Mouse (Mus musculus) left cerebral cortex, postnatal 10 days (tissue): Measurements from ENCODE around the gene Ercc5. TPM values are rescaled to one million over a fixed set of nuclear protein-coding genes. Genes with fewer than 3 reads are reported as not detected.

Experiments used
- DNase-seq, 2 experiments: peaks; one replicate each; pipeline ENCODE4 v3.0.0; 2021 to 2022; ENCODE audit warnings: low spot score in 2 of 2, mixed read lengths in 1 of 2; ENCODE audit errors: extremely low spot score in 1 of 2
- intact Hi-C: fragments of 180-260 bp; cut with DNase I; formaldehyde crosslinking; loops from one replicate; pipeline ENCODE4 v1.15.1; 2025
- total RNA-seq, 2 experiments: library from RNA; stranded (reverse); gene quantifications; 2 replicates each; pipeline ENCODE4 v1.2.3; 2021

Gene Ercc5
- total RNA-seq, 2 experiments from 2014 or later: 21.1 to 21.3 TPM

DNA sequence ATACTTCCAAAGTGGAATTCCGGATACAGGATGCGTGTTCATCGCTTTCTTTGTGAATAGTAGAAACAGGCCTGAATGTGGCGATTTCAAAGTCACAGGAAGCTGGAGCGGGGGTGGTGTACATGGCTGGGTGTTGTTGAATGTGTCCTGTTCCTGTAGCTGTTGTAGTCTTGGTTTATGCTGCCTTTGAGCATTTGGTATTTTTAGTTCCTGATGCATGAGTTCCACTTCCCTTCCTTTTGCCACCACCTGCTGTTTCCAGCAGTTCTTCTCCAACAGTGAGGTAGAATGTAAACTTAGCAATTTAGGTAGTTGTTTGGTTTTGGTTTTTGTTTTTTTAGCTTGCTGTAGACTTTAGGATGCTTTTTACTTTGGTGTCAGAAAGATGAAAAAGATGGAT is 14.8 kb downstream of the Ercc5 start:
- intact Hi-C loops: no loop called here

DNA sequence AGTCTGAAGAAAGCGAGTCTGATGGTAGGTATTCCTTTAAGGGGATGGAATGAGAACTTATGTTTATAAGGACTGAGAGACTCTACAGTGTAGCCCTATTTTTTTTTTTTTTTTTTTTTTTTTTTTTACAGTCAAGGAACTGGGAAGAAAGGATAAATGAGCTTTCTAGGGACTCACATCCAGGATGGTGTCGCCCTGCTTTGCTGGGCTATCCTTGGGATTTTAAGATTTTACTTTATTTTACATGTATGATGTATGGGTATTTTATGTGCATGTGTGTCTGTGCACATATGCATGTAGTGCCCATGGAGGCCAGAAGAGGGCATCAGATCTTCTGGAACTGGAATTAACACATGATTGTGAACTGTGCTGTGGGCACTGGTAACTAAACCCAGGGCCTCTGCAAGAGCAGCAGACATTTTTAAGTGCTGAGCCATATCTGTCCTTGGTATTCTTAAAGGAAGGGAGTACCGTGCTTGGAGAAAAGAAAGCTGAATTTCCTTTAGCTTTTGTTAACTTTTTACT is 20.4 kb downstream of the Ercc5 start:
- DNase-seq: no peak
- intact Hi-C loops: no loop called here

More for the DNA sequence above, 14.8 kb downstream of the Ercc5 start:
- DNase-seq: no peak

DNA sequence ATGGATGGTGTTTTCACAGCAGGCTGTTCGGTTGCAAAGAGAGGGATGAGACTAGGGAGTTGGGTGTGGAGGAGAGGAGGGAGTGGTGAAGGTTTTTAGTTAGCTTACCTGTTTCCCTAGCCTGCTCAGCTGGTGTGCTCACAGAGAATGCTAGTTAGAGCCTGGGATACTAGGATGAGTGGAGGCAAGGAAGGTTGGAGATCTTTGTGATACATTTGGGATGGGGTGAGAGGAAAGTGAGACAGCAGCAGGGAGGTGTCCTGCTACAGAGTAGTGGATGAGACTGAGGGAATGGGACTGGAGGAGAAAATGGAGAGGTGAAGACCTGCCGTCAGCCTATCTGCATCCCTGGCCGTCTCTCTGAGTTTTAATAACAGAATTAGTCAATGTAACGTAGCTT is 25.1 kb downstream of the Ercc5 start:
- no peak for DNase-seq
- intact Hi-C loops: no loop called here

DNA sequence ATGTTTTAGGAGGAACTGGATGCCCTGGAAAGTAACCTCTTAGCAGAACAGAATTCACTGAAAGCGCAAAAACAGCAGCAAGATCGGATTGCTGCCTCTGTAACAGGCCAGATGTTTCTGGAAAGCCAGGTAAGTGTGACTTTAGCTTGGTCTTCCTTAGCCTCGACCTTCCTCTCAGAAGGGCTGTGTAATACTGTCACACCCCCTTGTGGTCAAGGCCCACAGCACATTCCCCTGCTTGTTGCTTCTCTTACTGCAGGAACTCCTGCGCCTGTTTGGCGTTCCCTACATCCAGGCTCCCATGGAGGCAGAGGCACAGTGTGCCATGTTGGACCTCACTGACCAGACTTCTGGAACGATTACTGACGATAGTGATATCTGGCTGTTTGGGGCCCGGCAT is 26.4 kb downstream of the Ercc5 start:
- intact Hi-C loops: no loop called here
- no peak for DNase-seq

DNA sequence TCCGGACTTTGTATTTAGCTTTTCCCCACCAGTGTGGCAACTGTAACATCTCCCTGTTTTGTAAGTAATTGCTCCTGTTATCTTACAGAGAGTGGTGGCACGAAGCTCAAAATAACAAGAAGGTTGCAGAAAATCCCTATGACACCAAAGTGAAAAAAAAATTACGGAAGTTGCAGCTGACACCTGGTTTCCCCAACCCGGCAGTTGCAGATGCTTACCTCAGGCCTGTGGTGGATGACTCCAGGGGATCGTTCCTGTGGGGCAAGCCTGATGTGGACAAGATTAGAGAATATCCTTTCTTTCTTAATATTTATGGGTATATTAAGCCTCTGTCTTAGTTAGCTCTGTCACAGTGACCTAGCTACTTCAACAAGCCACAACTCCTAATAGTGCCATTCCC is 30.5 kb downstream of the Ercc5 start:
- no peak for DNase-seq
- intact Hi-C loops: no loop called here

DNA sequence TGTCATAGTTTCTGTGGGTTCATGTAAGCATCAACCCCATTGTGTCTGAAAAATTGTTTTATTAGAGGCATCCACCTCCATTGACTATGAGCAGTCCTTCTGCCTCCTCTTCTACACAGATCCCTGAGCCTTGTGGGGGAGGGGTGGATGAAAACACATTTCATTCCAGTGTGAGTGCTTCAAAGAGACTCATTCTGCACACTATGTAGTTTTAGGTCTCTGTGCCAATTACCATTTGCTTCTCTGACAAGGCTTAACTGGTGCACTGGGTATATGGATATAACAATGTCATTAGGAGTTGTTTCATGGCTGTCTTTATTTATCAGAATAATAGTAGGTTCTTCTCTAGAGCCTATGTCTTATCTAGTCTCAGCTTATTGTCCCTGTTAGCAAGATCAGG is 38.9 kb downstream of the Ercc5 start:
- intact Hi-C loops: no loop called here
- DNase-seq: no peak

DNA sequence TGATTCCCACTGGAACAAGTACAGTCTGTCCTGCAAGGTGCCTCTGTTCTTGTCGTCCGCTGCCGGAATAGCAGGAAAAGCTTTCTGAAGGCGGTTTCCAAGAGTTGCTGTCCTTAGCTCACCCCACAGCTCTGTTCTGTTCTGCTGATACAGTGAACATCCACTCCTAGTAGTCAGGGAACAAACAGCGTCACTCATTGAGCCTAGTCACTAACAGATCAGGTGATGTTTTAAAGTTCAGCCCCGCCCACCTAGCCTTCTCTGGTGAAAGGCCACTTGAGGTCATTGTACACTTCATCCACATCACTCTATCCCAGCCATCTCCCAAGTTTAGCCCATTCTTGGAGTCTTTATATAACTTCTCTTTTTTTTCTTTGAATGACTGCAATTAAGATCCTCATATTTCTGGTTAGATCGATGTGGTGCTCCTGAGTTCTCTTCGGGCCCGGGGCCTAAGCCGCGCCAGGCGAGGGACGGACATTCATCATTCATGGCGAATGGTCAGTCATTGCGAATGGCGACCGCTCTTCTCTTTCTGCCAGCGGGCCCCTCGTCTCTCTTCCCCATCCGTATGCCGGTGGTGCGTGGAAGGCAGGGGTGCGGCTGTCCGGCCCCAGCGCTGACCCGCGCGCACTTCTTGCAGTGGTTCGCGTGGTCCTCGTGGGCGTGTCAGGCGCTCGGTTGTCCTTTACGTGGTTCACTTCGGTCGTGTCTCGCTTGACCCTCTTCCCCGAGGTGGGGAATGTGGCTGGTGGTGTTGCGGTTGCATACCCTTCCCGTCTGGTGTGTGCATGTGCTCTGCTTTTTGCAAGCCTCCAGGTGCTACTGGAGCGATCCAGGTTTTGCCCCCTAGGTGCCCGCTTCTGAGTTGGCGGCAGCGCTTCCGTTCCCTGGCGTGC is 51.0 kb downstream of the Ercc5 start:
- intact Hi-C loops: no loop called here
- DNase-seq: peak; percentile 37 to 53

DNA sequence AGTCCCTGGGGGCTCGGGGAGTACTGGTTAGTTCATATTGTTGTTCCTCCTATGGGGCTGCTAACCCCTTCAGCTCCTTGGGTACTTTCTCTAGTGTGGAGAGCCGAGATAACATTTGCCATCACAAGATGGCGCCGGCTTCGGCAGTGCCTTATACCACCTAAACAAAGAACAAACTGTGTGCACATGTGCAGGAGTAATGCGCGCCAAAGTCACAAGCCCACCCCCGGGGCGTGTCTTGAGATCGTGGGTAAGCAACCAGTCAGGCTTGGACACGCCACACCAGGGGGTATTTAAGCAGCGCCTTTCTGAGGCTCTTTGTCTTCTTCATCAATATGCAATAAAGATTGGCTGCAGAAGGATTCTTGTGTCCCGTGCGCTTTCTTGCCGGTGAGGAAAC is 55.3 kb downstream of the Ercc5 start:
- intact Hi-C loops: no loop called here
- DNase-seq: no peak

DNA sequence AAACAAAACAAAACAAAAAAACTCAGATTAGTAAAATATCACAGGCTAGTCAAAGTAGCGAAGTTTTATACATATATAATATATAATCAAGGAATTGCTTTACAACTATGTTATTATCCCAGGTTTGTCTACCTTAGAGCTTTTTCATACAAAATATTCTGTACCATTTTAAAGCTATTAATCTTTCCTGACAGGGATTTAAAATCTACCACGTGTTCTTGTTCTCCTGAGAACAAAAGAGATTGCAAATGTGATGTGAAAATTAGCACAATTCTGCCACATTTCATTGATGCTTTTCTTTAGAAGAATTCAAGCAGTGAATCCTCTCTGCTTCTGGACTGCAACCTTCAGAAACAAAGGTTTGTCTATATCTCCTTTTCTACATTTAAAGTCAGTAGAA is 66.9 kb downstream of the Ercc5 start:
- no peak for DNase-seq
- intact Hi-C loops: no loop called here

DNA sequence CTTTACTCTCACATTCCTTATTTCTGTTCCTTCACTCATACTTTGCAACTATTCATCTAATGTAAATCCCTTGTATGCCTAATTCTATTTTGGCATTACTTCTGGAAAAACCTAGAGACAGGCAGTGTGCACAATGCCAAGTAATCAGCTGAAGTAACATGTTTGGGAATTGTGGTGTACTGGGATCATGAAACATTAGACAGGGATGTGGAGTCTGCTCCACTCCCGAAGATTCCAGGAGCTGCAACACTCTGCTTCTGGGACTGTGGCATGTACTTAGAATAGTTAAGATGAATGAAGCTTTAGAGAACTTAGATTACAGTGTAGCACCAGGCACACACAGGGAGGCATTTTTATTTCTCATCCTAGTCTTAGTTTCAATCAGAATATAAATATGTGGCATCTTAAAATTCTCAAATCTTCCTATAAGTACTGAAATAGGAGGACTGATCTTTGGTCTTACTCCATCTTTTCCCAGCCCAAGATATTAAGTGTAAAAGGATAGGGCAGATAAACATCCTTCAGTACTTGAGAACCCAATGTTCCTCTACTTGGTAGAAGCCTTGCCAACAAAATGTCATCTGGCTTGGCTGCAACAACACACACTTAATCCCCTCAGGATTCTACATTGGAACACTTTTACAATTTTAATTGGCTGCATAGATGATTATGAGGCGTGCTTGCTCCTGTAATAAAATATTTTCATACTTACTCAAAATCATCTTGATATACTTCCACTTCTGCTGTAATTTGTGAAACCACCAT is 69.0 kb downstream of the Ercc5 start:
- no peak for DNase-seq
- intact Hi-C loops: no loop called here

DNA sequence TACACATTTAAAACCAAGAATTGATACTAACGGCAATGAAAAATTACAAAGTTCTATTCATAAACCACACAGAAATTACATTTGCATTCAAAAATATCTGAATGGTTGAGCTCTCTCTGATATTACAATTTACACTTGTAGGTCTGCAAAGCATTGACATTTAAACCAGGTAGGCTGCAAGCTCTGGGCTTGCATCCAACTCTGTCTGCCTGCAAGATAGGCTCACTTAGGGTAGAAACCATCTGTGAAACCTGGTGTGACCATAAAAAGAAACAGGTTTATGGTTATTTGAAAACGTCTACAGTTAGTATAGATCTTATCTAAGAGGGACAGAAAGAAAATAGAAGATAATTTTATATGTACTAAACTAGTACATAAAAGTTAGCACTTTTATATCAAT is 69.6 kb downstream of the Ercc5 start:
- intact Hi-C loops: no loop called here
- DNase-seq: no peak

DNA sequence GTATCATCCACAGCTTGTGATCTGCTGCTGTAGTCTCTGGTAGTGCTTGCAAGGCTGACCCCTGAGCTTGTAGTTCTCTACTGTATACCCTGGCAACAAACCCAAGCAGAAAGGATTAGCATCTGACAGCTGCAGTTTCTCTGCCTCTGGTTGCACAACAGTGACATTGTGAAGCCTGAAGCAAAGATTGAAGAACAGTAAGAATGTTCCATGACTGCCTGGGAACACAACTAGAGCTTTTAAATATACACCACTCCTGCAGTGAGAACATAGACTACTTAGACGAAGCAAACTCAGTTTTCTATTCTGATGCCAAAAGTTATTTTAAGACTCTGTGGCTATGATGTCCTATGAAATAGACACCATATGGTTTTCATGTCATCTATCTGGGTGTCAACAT is 71.3 kb downstream of the Ercc5 start, which contains the start of gene Mettl21e:
Gene Mettl21e (minus strand): TSS at position 86 of the 400 bp plus-strand sequence.
- no peak for DNase-seq
- intact Hi-C loops: no loop called here

DNA sequence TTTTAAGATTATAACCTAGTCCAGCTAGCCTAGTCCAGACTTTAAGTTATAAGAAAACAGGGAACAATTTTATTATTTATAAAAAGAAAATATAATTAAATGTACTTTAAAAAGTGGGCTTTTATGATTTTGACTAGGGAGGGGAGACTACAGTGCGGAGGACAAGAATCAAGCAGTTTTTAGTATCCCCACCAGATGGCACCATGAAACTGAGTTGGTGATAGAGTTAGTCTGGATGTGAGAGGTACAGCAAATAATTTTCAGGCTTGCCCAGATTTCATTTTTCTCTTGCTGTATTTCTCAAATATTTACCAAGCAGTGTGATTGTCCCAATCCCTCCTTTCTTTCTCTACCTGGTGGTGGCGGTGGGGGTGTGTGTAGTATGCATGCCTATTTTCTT is 81.5 kb downstream of the Ercc5 start:
- intact Hi-C loops: loop anchor here (2.0 to 10.0 kb wide), 3 partner anchors 512 to 1538 kb away; partner anchors contain the start of gene Col3a1
- DNase-seq: peak; percentile 29 to 63

Other genes starting within 250 kb of the Ercc5 start
- gene Tpp2, start 214.1 kb upstream of the Ercc5 start, total RNA-seq: 10 to 100 TPM; 62.5 to 62.7 TPM
- under 1 TPM; 0.30 to 0.51 TPM for gene Mettl21c, start 127.7 kb upstream of the Ercc5 start, total RNA-seq
- not detected for gene Gm8251, start 85.8 kb upstream of the Ercc5 start, total RNA-seq
- 1 to 10 TPM; 7.8 to 9.1 TPM for gene Tex30, start 45.3 kb upstream of the Ercc5 start, total RNA-seq
- gene Kdelc1, start 28.9 kb upstream of the Ercc5 start, total RNA-seq: 10 to 100 TPM; 10.5 to 11.1 TPM
- 10 to 100 TPM; 42.9 to 45.6 TPM for gene Bivm, start 28.8 kb upstream of the Ercc5 start, total RNA-seq
- not detected for gene Mettl21e, start 71.2 kb downstream of the Ercc5 start, total RNA-seq